ENCODE assay signal across 8 mouse cellular contexts in genomic region chr1:72870615-72871336, GRCm38 (mm10). TPM values are rescaled to one million over a fixed set of nuclear protein-coding genes. Genes with fewer than 3 reads are reported as not detected.
DNase-seq lines count a peak whose midpoint lies in the region; ATAC-seq and TF ChIP-seq lines count a peak whose summit lies in the region.

No protein-coding gene starts in this region.

- ATAC-seq in G1E (ENCODE audit: extremely low read depth, insufficient number of reproducible peaks, low FRiP score, poor library complexity, severe bottlenecking) = no peak
- peak; percentile 51 for ATAC-seq in hindbrain, embryonic 11.5 days (ENCODE audit: low FRiP score)
- ATAC-seq in lung, postnatal 0 days = peak; percentile 75
- ATAC-seq in monocyte, adult 5-6 weeks (replicated peaks; ENCODE audit: insufficient number of reproducible peaks, low FRiP score, low TSS enrichment, poor library complexity, severe bottlenecking) = no peak

- H3K4me2 ChIP-seq in hindbrain, embryonic 11.5 days (replicated peaks; ENCODE audit: low read depth, low read length) = peak overlapping the region; percentile 81
- H3K4me2 ChIP-seq in lung, postnatal 0 days (replicated peaks; ENCODE audit: low read depth, low read length) = peak overlapping the region; percentile 77

- peak overlapping the region; percentile 41; the same call in 1 of the 2 replicates for H3K9ac ChIP-seq in hindbrain, embryonic 11.5 days (ENCODE audit: low read depth, low read length)
- H3K9ac ChIP-seq in lung, postnatal 0 days (replicated peaks; ENCODE audit: low read depth) = no peak overlapping the region

- WGBS in hindbrain, embryonic 11.5 days = 1% methylated on average over 20 of the region's 20 CpGs
- 2% methylated on average over 20 of the region's 20 CpGs for WGBS in lung, postnatal 0 days

- peak overlapping the region; percentile 53; the same call in 1 of the 2 replicates for H3K27ac ChIP-seq in hindbrain, embryonic 11.5 days (ENCODE audit: low read depth, low read length)
- peak overlapping the region; percentile 26; the same call in 1 of the 2 replicates for H3K27ac ChIP-seq in lung, postnatal 0 days (ENCODE audit: low read length)

- no peak for DNase-seq in G1E (ENCODE audit: low spot score)
- peak; percentile 93 for DNase-seq in cerebellum, adult 9-10 months
- DNase-seq in frontal cortex, postnatal 14 days (ENCODE audit: low spot score in 2 of 2) = peak; percentile 83 to 84
- peak; percentile 85 for DNase-seq in hindbrain, embryonic 11.5 days (ENCODE audit: low spot score)
- DNase-seq in layer of hippocampus, postnatal 25 days (ENCODE audit: extremely low spot score in 1 of 2, low spot score in 1 of 2) = peak; percentile 77 to 85
- peak; percentile 93 for DNase-seq in lung, postnatal 0 days (ENCODE audit: low spot score)
- DNase-seq in right cerebral cortex, adult 2 months (ENCODE audit: low spot score in 2 of 2) = peak; percentile 93

- no peaks in the 10 kb centered on the region for H3K36me3 ChIP-seq in G1E (replicated peaks)
- H3K36me3 ChIP-seq in hindbrain, embryonic 11.5 days (ENCODE audit: control insufficient read depth, insufficient read depth, low read length) = no peaks in the 10 kb centered on the region
- no peaks in the 10 kb centered on the region for H3K36me3 ChIP-seq in lung, postnatal 0 days (ENCODE audit: insufficient read depth, low read length)

- TF ChIP-seq CTCF in G1E (IDR thresholded peaks at IDR 0.05; ENCODE audit: low read depth, low read length) = no peak
- TF ChIP-seq CTCF in lung, postnatal 0 days (IDR thresholded peaks at IDR 0.05) = no peak

- H3K9me3 ChIP-seq in G1E (replicated peaks) = no peaks in the 10 kb centered on the region
- H3K9me3 ChIP-seq in hindbrain, embryonic 11.5 days (ENCODE audit: control insufficient read depth, low read length) = no peaks in the 10 kb centered on the region
- no peaks in the 10 kb centered on the region for H3K9me3 ChIP-seq in lung, postnatal 0 days (ENCODE audit: low read length)

- peaks cover 36% of the 10 kb centered on the region for H3K4me1 ChIP-seq in G1E (ENCODE audit: insufficient read depth, low read depth, low read length)
- peaks cover 10% of the 10 kb centered on the region for H3K4me1 ChIP-seq in hindbrain, embryonic 11.5 days (replicated peaks; ENCODE audit: control insufficient read depth, insufficient read depth, low read length)
- H3K4me1 ChIP-seq in lung, postnatal 0 days (ENCODE audit: insufficient read depth, low read depth, low read length) = peaks cover 10% of the 10 kb centered on the region

- H3K4me3 ChIP-seq in G1E (ENCODE audit: low read depth, low read length) = peak overlapping the region; percentile 55
- H3K4me3 ChIP-seq in hindbrain, embryonic 11.5 days (ENCODE audit: low read depth, low read length) = peak overlapping the region; percentile 50
- peak overlapping the region; percentile 33 for H3K4me3 ChIP-seq in lung, postnatal 0 days (ENCODE audit: low read depth, low read length)

- H3K27me3 ChIP-seq in G1E (ENCODE audit: insufficient read depth, low read length) = peaks cover 63% of the 10 kb centered on the region
- peaks cover 13% of the 10 kb centered on the region for H3K27me3 ChIP-seq in hindbrain, embryonic 11.5 days (ENCODE audit: control insufficient read depth, insufficient read depth, low read length)
- peaks cover 16% of the 10 kb centered on the region; the same call in 1 of the 2 replicates for H3K27me3 ChIP-seq in lung, postnatal 0 days (replicated peaks; ENCODE audit: insufficient read depth, low read length)

- no peak for TF ChIP-seq EP300 in lung, postnatal 0 days (IDR thresholded peaks at IDR 0.05)

RNA-seq across cellular contexts. Expression of gene Igfbp5, which starts 3.9 kb away (rescaled TPM):
- total RNA-seq in G1E (2014; fragmentation: Nextera tagmentation) (not detected in 2 replicates), G1E (2017) (0.11 and 0.17 TPM in 2 replicates)
- 0.01 TPM in 1 of 2 replicates, not detected in the other for polyA plus RNA-seq in G1E (2012)
- 28.1 and 34.8 TPM in 2 replicates for polyA plus RNA-seq in hindbrain, embryonic 11.5 days (2014; fragmentation: Nextera tagmentation; extraction: Ambion mirVana)
- 10 to 100 TPM; 69.7 to 72.5 TPM for total RNA-seq in layer of hippocampus, postnatal 25 days (2021)
- polyA plus RNA-seq in lung, postnatal 0 days (2015; fragmentation: Nextera tagmentation; extraction: Ambion mirVana) = 30.7 and 32.6 TPM in 2 replicates
- 0.19 to 0.64 TPM in 2 of 3 replicates, not detected in the other for total RNA-seq in monocyte, adult 5-6 weeks (2017)

RNA-seq across cellular contexts. Expression of gene Igfbp2, which starts 46.5 kb away (rescaled TPM):
- total RNA-seq in G1E (2014; fragmentation: Nextera tagmentation) = not detected in 2 replicates
- 0.29 and 0.55 TPM in 2 replicates for total RNA-seq in G1E (2017)
- polyA plus RNA-seq in G1E (2012) = not detected in 2 replicates
- polyA plus RNA-seq in hindbrain, embryonic 11.5 days (2014; fragmentation: Nextera tagmentation; extraction: Ambion mirVana) = 521 and 561 TPM in 2 replicates
- total RNA-seq in layer of hippocampus, postnatal 25 days (2021) = 10 to 100 TPM; 44.4 to 50.5 TPM
- polyA plus RNA-seq in lung, postnatal 0 days (2015; fragmentation: Nextera tagmentation; extraction: Ambion mirVana) = 51.4 and 58.5 TPM in 2 replicates
- total RNA-seq in monocyte, adult 5-6 weeks (2017) = not detected in 3 replicates

Comparison
In these comparisons a context has a peak if more than half of its experiments do, and no peak if none do; other contexts are left out.
1. ATAC-seq: peak in hindbrain, embryonic 11.5 days (single experiment) and lung, postnatal 0 days (single experiment); none in G1E (single experiment) and monocyte, adult 5-6 weeks (single experiment).
2. RNA of gene Igfbp5, which starts 3.9 kb away (total RNA-seq): 69.7 to 72.5 TPM in layer of hippocampus, postnatal 25 days; 0.19 to 0.64 TPM in monocyte, adult 5-6 weeks and 0.11 to 0.17 TPM in G1E; every median in the first group is over 10 times any median in the second.
3. RNA of gene Igfbp2, which starts 46.5 kb away (total RNA-seq): 44.4 to 50.5 TPM in layer of hippocampus, postnatal 25 days; 0.29 to 0.55 TPM in G1E and not detected in monocyte, adult 5-6 weeks; every median in the first group is over 10 times any median in the second.
4. Peak in every context shown above with its lines, with median percentiles within 50 percentile points of each other: H3K4me3 ChIP-seq.